Mouse (Mus musculus): ENCODE data around the gene Ttbk2.
A peak's percentile ranks its signal among the peaks of the same experiment; 100 is the strongest.

Ttbk2 gene

GRCm38 (mm10) chr2:120745496-120745895 is 104.9 kb downstream of the Ttbk2 start:
- DNase-seq (ENCODE audit: low spot score) = no peak

- no peak for DNase-seq (ENCODE audit: low spot score)
Observed at GRCm38 (mm10) chr2:120731877-120732530, 118.4 kb downstream of the Ttbk2 start.

- DNase-seq (ENCODE audit: low spot score) = peak; percentile 96
Observed at GRCm38 (mm10) chr2:120731167-120731862, 119.1 kb downstream of the Ttbk2 start.

GRCm38 (mm10) chr2:120730639-120731166 is 119.7 kb downstream of the Ttbk2 start:
- no peak for DNase-seq (ENCODE audit: low spot score)

GRCm38 (mm10) chr2:120729775-120730585 is 120.4 kb downstream of the Ttbk2 start:
- DNase-seq (ENCODE audit: low spot score) = peak; percentile 13

- DNase-seq (ENCODE audit: low spot score) = no peak
Observed at GRCm38 (mm10) chr2:120724176-120724575, 126.2 kb downstream of the Ttbk2 start.

- DNase-seq (ENCODE audit: low spot score) = peak; percentile 3
Observed at GRCm38 (mm10) chr2:120723621-120724020, 126.8 kb downstream of the Ttbk2 start.

- no peak for DNase-seq (ENCODE audit: low spot score)
Observed at GRCm38 (mm10) chr2:120722491-120722890, 127.9 kb downstream of the Ttbk2 start.

- DNase-seq (ENCODE audit: low spot score) = no peak
Observed at GRCm38 (mm10) chr2:120721911-120722310, 128.5 kb downstream of the Ttbk2 start.

- DNase-seq (ENCODE audit: low spot score) = no peak
Observed at GRCm38 (mm10) chr2:120720821-120721220, 129.6 kb downstream of the Ttbk2 start.

GRCm38 (mm10) chr2:120718496-120718895 is 131.9 kb downstream of the Ttbk2 start:
- DNase-seq (ENCODE audit: low spot score) = no peak

GRCm38 (mm10) chr2:120713441-120713840 is 137.0 kb downstream of the Ttbk2 start:
- no peak for DNase-seq (ENCODE audit: low spot score)

GRCm38 (mm10) chr2:120710948-120711347 is 139.5 kb downstream of the Ttbk2 start:
- no peak for DNase-seq (ENCODE audit: low spot score)

GRCm38 (mm10) chr2:120710154-120710553 is 140.2 kb downstream of the Ttbk2 start:
- DNase-seq (ENCODE audit: low spot score) = no peak

GRCm38 (mm10) chr2:120707041-120707440 is 143.4 kb downstream of the Ttbk2 start:
- DNase-seq (ENCODE audit: low spot score) = no peak

- no peak for DNase-seq (ENCODE audit: low spot score)
Observed at GRCm38 (mm10) chr2:120702675-120703074, 147.7 kb downstream of the Ttbk2 start.

GRCm38 (mm10) chr2:120700379-120700885 is 150.0 kb downstream of the Ttbk2 start:
- DNase-seq (ENCODE audit: low spot score) = no peak

- no peak for DNase-seq (ENCODE audit: low spot score)
Observed at GRCm38 (mm10) chr2:120697767-120698166, 152.6 kb downstream of the Ttbk2 start.

All from yolk sac, embryonic 10.5 days (tissue).